In genomic region chr12:117810074-117810473, GRCm38 (mm10) we compare ENCODE assay signal across 15 mouse cellular contexts. TPM values are rescaled to one million over a fixed set of nuclear protein-coding genes. Genes with fewer than 3 reads are reported as not detected.
A peak's percentile ranks its signal among the peaks of the same experiment; 100 is the strongest.
DNase-seq lines count a peak whose midpoint lies in the region; ATAC-seq and TF ChIP-seq lines count a peak whose summit lies in the region.
"Had no signal": no experiment of that assay in that cellular context is flagged by ENCODE, and none has a peak within 500 bp of the region (broad histone marks: within the 10 kb centered on the region; RNA-seq: fewer than 3 reads in every experiment).

No protein-coding gene starts in this region.

- H3K36me3 ChIP-seq in forebrain, embryonic 13.5 days (ENCODE audit: poor library complexity, severe bottlenecking) = no peaks in the 10 kb centered on the region
- H3K36me3 ChIP-seq in forebrain, embryonic 11.5 days (ENCODE audit: control insufficient read depth, insufficient read depth, low read length) = no peaks in the 10 kb centered on the region
- H3K36me3 ChIP-seq in C2C12 (ENCODE audit: control insufficient read depth, insufficient read depth) = no peaks in the 10 kb centered on the region
- H3K36me3 ChIP-seq in midbrain, embryonic 16.5 days (ENCODE audit: control insufficient read depth, insufficient read depth, low read length) = no peaks in the 10 kb centered on the region
- H3K36me3 ChIP-seq: lung, embryonic 15.5 days had no signal

- no peak overlapping the region for H3K4me3 ChIP-seq in forebrain, embryonic 13.5 days
- no peak overlapping the region for H3K4me3 ChIP-seq in forebrain, embryonic 11.5 days (ENCODE audit: low read depth, low read length)
- H3K4me3 ChIP-seq in C2C12 (ENCODE audit: insufficient read depth, poor library complexity, severe bottlenecking) = no peak overlapping the region
- H3K4me3 ChIP-seq in midbrain, embryonic 16.5 days (ENCODE audit: low read depth, low read length) = no peak overlapping the region
- H3K4me3 ChIP-seq: lung, embryonic 15.5 days had no signal

- WGBS in forebrain, embryonic 13.5 days = 27% methylated on average over 11 of the region's 11 CpGs
- WGBS in forebrain, embryonic 11.5 days = 55% methylated on average over 11 of the region's 11 CpGs
- WGBS in midbrain, embryonic 16.5 days = 24% methylated on average over 11 of the region's 11 CpGs

- no peak for TF ChIP-seq CTCF in C2C12 (IDR thresholded peaks at IDR 0.05; ENCODE audit: control insufficient read depth, insufficient read depth, insufficient read length)

- ATAC-seq in forebrain, embryonic 13.5 days = peak; percentile 41
- no peak; the same call in 1 of the 2 replicates for ATAC-seq in forebrain, embryonic 11.5 days (replicated peaks; ENCODE audit: low FRiP score)
- peak; percentile 97 for ATAC-seq in granulocyte monocyte progenitor cell, adult 5-6 weeks (replicated peaks; ENCODE audit: poor library complexity, severe bottlenecking)
- peak; percentile 11; the same call in 1 of the 2 replicates for ATAC-seq in midbrain, embryonic 16.5 days

- peaks cover 52% of the 10 kb centered on the region for H3K4me1 ChIP-seq in forebrain, embryonic 13.5 days
- H3K4me1 ChIP-seq in forebrain, embryonic 11.5 days (replicated peaks; ENCODE audit: control insufficient read depth, insufficient read depth, low read length) = peaks cover 33% of the 10 kb centered on the region
- peaks cover 27% of the 10 kb centered on the region for H3K4me1 ChIP-seq in midbrain, embryonic 16.5 days (ENCODE audit: control insufficient read depth, insufficient read depth, low read length)

- no peak overlapping the region for H3K9ac ChIP-seq in forebrain, embryonic 13.5 days
- H3K9ac ChIP-seq in forebrain, embryonic 11.5 days (ENCODE audit: low read length) = no peak overlapping the region
- H3K9ac ChIP-seq in midbrain, embryonic 16.5 days (ENCODE audit: low read depth, low read length) = no peak overlapping the region
- H3K9ac ChIP-seq: lung, embryonic 15.5 days had no signal

- H3K79me2 ChIP-seq in C2C12 (ENCODE audit: control insufficient read depth, insufficient read depth) = no peaks in the 10 kb centered on the region

- no peak overlapping the region for H3ac ChIP-seq in C2C12 (ENCODE audit: control insufficient read depth, insufficient read length, low read depth)

- peak overlapping the region; percentile 65; the same call in 1 of the 2 replicates for H3K27ac ChIP-seq in forebrain, embryonic 13.5 days
- no peak overlapping the region for H3K27ac ChIP-seq in forebrain, embryonic 11.5 days (ENCODE audit: low read depth, low read length)
- no peak overlapping the region for H3K27ac ChIP-seq in midbrain, embryonic 16.5 days (ENCODE audit: low read length)
- H3K27ac ChIP-seq: lung, embryonic 15.5 days had no signal

- H3K4me2 ChIP-seq in forebrain, embryonic 13.5 days = peak overlapping the region; percentile 18
- H3K4me2 ChIP-seq in forebrain, embryonic 11.5 days (ENCODE audit: low read depth, low read length, severe bottlenecking) = no peak overlapping the region
- no peak overlapping the region for H3K4me2 ChIP-seq in midbrain, embryonic 16.5 days (ENCODE audit: low read length)
- H3K4me2 ChIP-seq: lung, embryonic 15.5 days had no signal

- DNase-seq in forebrain, embryonic 11.5 days (ENCODE audit: low spot score) = no peak
- DNase-seq in yolk sac, embryonic 10.5 days (ENCODE audit: low spot score) = no peak
- no peak for DNase-seq in urinary bladder, postnatal 10 days (ENCODE audit: low spot score)
- DNase-seq in testis, postnatal 14 days (ENCODE audit: low spot score) = no peak
- DNase-seq: adrenal gland, postnatal 14 days; B cell, adult 2 months; cerebellum, adult 8-10 months; gastrocnemius, postnatal 36 days; heart, postnatal 36 days; kidney, postnatal 36 days had no signal

- no peaks in the 10 kb centered on the region for H3K9me3 ChIP-seq in forebrain, embryonic 13.5 days (replicated peaks)
- no peaks in the 10 kb centered on the region for H3K9me3 ChIP-seq in forebrain, embryonic 11.5 days (ENCODE audit: control insufficient read depth, low read length)
- H3K9me3 ChIP-seq in midbrain, embryonic 16.5 days (replicated peaks; ENCODE audit: control insufficient read depth, low read length, poor library complexity, severe bottlenecking) = no peaks in the 10 kb centered on the region
- H3K9me3 ChIP-seq: lung, embryonic 15.5 days had no signal

- peaks cover 60% of the 10 kb centered on the region for H3K27me3 ChIP-seq in forebrain, embryonic 13.5 days
- no peaks in the 10 kb centered on the region for H3K27me3 ChIP-seq in forebrain, embryonic 11.5 days (ENCODE audit: control insufficient read depth, insufficient read depth, low read length)
- no peaks in the 10 kb centered on the region for H3K27me3 ChIP-seq in C2C12 (ENCODE audit: control insufficient read depth, insufficient read depth, insufficient read length)
- H3K27me3 ChIP-seq in midbrain, embryonic 16.5 days (ENCODE audit: control insufficient read depth, insufficient read depth, low read depth, low read length) = peaks cover 4% of the 10 kb centered on the region; the same call in 1 of the 2 replicates

- no peaks in the 10 kb centered on the region for H3K79me3 ChIP-seq in C2C12 (ENCODE audit: low read depth)

TF ChIP-seq in C2C12, 6 proteins besides CTCF, POLR2A, EP300 and RAD21:
- TF ChIP-seq MAX (IDR thresholded peaks at IDR 0.05) (no peak), CEBPB (IDR thresholded peaks at IDR 0.05; ENCODE audit: low read depth) (peak; percentile 77)

RNA-seq across cellular contexts. Expression of gene Cdca7l, which starts 6.0 kb away (rescaled TPM):
- 20.4 and 27.0 TPM in 2 replicates for polyA plus RNA-seq in forebrain, embryonic 13.5 days (2015; fragmentation: Nextera tagmentation; extraction: Ambion mirVana)
- polyA plus RNA-seq in forebrain, embryonic 11.5 days (2014; fragmentation: Nextera tagmentation; extraction: Ambion mirVana) = 48.1 and 53.5 TPM in 2 replicates
- polyA plus RNA-seq in C2C12 (2012; fragmentation: generic; extraction: Trizol) = 13.7 TPM
- 63.2 and 75.7 TPM in 2 replicates for total RNA-seq in granulocyte monocyte progenitor cell, adult 5-6 weeks (2014; fragmentation: Nextera tagmentation)
- 130 and 145 TPM in 2 replicates for total RNA-seq in granulocyte monocyte progenitor cell, adult 5-6 weeks (2017)
- 3.6 and 4.8 TPM in 2 replicates for polyA plus RNA-seq in midbrain, embryonic 16.5 days (2015; fragmentation: Nextera tagmentation; extraction: Ambion mirVana)
